Mouse (Mus musculus): ENCODE data around the gene Ltbr.

- no peak for TF ChIP-seq SIN3A (IDR thresholded peaks at IDR 0.05; ENCODE audit: low read length)
- no peak for TF ChIP-seq POLR2AphosphoS2 (IDR thresholded peaks at IDR 0.05; ENCODE audit: low read length)
- no peak for TF ChIP-seq MAFK (IDR thresholded peaks at IDR 0.05; ENCODE audit: borderline replicate concordance, low read depth, low read length)
- no peak for TF ChIP-seq POLR2A (IDR thresholded peaks at IDR 0.05; ENCODE audit: control insufficient read depth in 1 of 2, insufficient read depth in 1 of 2, low read depth in 1 of 2, low read length in 2 of 2, poor library complexity in 1 of 2)
- no peak for TF ChIP-seq MAZ (IDR thresholded peaks at IDR 0.05; ENCODE audit: low read depth, low read length)
- TF ChIP-seq ZC3H11A (IDR thresholded peaks at IDR 0.05; ENCODE audit: low read depth, low read length): no peak
- TF ChIP-seq ZKSCAN1 (IDR thresholded peaks at IDR 0.05; ENCODE audit: low read depth, low read length): no peak
Observed at GRCm38 (mm10) chr6:125321114-125321855, 7.6 kb upstream of the Ltbr start.
